Mouse (Mus musculus): ENCODE measurements around the gene Gpr107.
A peak's percentile ranks its signal among the peaks of the same experiment; 100 is the strongest.

Gene Gpr107

GRCm38 (mm10) chr2:31151892-31152812 is at the start of gene Gpr107:
TSS of gene Gpr107 (plus strand) at chr2:31152316.
- peak; percentile 89 for DNase-seq

GRCm38 (mm10) chr2:31103321-31103720 is 48.8 kb upstream of the Gpr107 start:
- no peak for DNase-seq

- DNase-seq = no peak
Measured at GRCm38 (mm10) chr2:31105279-31105678, 46.8 kb upstream of the Gpr107 start.

GRCm38 (mm10) chr2:31106004-31106403 is 46.1 kb upstream of the Gpr107 start:
- DNase-seq = peak; percentile 52 to 64

- DNase-seq = peak; percentile 93 to 94
Measured at GRCm38 (mm10) chr2:31106621-31107320, 45.3 kb upstream of the Gpr107 start.

GRCm38 (mm10) chr2:31108186-31108585 is 43.9 kb upstream of the Gpr107 start:
- no peak for DNase-seq

- no peak for DNase-seq
Measured at GRCm38 (mm10) chr2:31109960-31110548, 42.1 kb upstream of the Gpr107 start.

GRCm38 (mm10) chr2:31111685-31112084 is 40.4 kb upstream of the Gpr107 start:
- no peak for DNase-seq

- DNase-seq = no peak
Measured at GRCm38 (mm10) chr2:31114205-31114604, 37.9 kb upstream of the Gpr107 start.

- no peak for DNase-seq
Measured at GRCm38 (mm10) chr2:31115091-31115942, 36.8 kb upstream of the Gpr107 start.

GRCm38 (mm10) chr2:31115943-31116731 is 36.0 kb upstream of the Gpr107 start:
- no peak for DNase-seq

GRCm38 (mm10) chr2:31118211-31118610 is 33.9 kb upstream of the Gpr107 start:
- no peak for DNase-seq

- DNase-seq = no peak
Measured at GRCm38 (mm10) chr2:31118639-31119380, 33.3 kb upstream of the Gpr107 start.

GRCm38 (mm10) chr2:31119795-31120194 is 32.3 kb upstream of the Gpr107 start:
- DNase-seq = peak; percentile 76 to 84

GRCm38 (mm10) chr2:31121131-31121693 is 30.9 kb upstream of the Gpr107 start:
- DNase-seq = no peak

GRCm38 (mm10) chr2:31122806-31123205 is 29.3 kb upstream of the Gpr107 start:
- no peak for DNase-seq

- no peak for DNase-seq
Measured at GRCm38 (mm10) chr2:31123493-31123892, 28.6 kb upstream of the Gpr107 start.

- no peak for DNase-seq
Measured at GRCm38 (mm10) chr2:31124694-31125093, 27.4 kb upstream of the Gpr107 start.

- DNase-seq = no peak
Measured at GRCm38 (mm10) chr2:31125156-31125555, 27.0 kb upstream of the Gpr107 start.

GRCm38 (mm10) chr2:31126048-31126447 is 26.1 kb upstream of the Gpr107 start:
- no peak for DNase-seq

- no peak for DNase-seq
Measured at GRCm38 (mm10) chr2:31127219-31127618, 24.9 kb upstream of the Gpr107 start.
